Mouse (Mus musculus) left cerebral cortex, adult 8-10 months (tissue): ENCODE measurements around the gene Borcs6. TPM values are rescaled to one million over a fixed set of nuclear protein-coding genes. Genes with fewer than 3 reads are reported as not detected.

Source experiments
- DNase-seq, 2 experiments: peaks; one replicate each; pipeline ENCODE4 v3.0.0; 2022; ENCODE audit warnings: low spot score in 2 of 2
- total RNA-seq, 4 experiments: library from RNA; stranded (reverse); gene quantifications; 2 replicates each; pipeline ENCODE4 v1.2.4; 2022

The Borcs6 gene
- total RNA-seq, 4 experiments from 2014 or later, result 32.3 to 37.9 (median 33.5) TPM

GRCm38 (mm10) chr11:69048151-69048550, 11.4 kb upstream of the Borcs6 start:
- no peak for DNase-seq

GRCm38 (mm10) chr11:69050748-69051147, 8.8 kb upstream of the Borcs6 start:
- DNase-seq, result no peak

GRCm38 (mm10) chr11:69051771-69052170, 7.7 kb upstream of the Borcs6 start:
- DNase-seq, result no peak

GRCm38 (mm10) chr11:69052824-69053421, 6.6 kb upstream of the Borcs6 start:
- DNase-seq, result no peak

GRCm38 (mm10) chr11:69053848-69054247, 5.7 kb upstream of the Borcs6 start:
- no peak for DNase-seq

GRCm38 (mm10) chr11:69058265-69058664, 1.3 kb upstream of the Borcs6 start:
- no peak for DNase-seq

- no peak for DNase-seq
Measured at GRCm38 (mm10) chr11:69058729-69059356, 674 bp upstream of the Borcs6 start.

GRCm38 (mm10) chr11:69059975-69060411, 476 bp downstream of the Borcs6 start:
- DNase-seq, result peak in 1 of 2 experiments; percentile 50

- peak; percentile 37 to 44 for DNase-seq
Measured at GRCm38 (mm10) chr11:69060448-69061254, 1.1 kb downstream of the Borcs6 start.

GRCm38 (mm10) chr11:69061255-69061912, 1.9 kb downstream of the Borcs6 start:
- DNase-seq, result no peak

- DNase-seq, result peak; percentile 54 to 88
Measured at GRCm38 (mm10) chr11:69062194-69062760, 2.8 kb downstream of the Borcs6 start.

GRCm38 (mm10) chr11:69062761-69063224, 3.3 kb downstream of the Borcs6 start:
- peak; percentile 87 to 100 for DNase-seq

GRCm38 (mm10) chr11:69063413-69064201, 4.1 kb downstream of the Borcs6 start:
- peak in 1 of 2 experiments; percentile 73 for DNase-seq

- no peak for DNase-seq
Measured at GRCm38 (mm10) chr11:69064259-69065133, 5.0 kb downstream of the Borcs6 start.

GRCm38 (mm10) chr11:69065394-69065925, 5.9 kb downstream of the Borcs6 start:
- no peak for DNase-seq

- peak; percentile 46 to 74 for DNase-seq
Measured at GRCm38 (mm10) chr11:69066163-69066861, 6.8 kb downstream of the Borcs6 start.

GRCm38 (mm10) chr11:69066956-69067355, 7.4 kb downstream of the Borcs6 start:
- DNase-seq, result peak; percentile 72 to 91

- no peak for DNase-seq
Measured at GRCm38 (mm10) chr11:69067601-69068000, 8.1 kb downstream of the Borcs6 start.
